10 mouse cellular contexts compared by ENCODE assay signal in genomic region chr3:27267887-27268286, GRCm38 (mm10). TPM values are rescaled to one million over a fixed set of nuclear protein-coding genes. Genes with fewer than 3 reads are reported as not detected.
"Had no signal": no experiment of that assay in that cellular context is flagged by ENCODE, and none has a peak within 500 bp of the region (broad histone marks: within the 10 kb centered on the region; RNA-seq: fewer than 3 reads in every experiment).

No protein-coding gene starts in this region.

- H3K9me3 ChIP-seq: liver, embryonic 13.5 days had no signal

- DNase-seq: layer of hippocampus, postnatal 36 days; liver, embryonic 13.5 days; midbrain, embryonic 14.5 days; thymus, adult 2 months; thymus, postnatal 14 days; thymus, postnatal 4 days had no signal

- H3K4me1 ChIP-seq: liver, embryonic 13.5 days had no signal

- H3K27me3 ChIP-seq: liver, embryonic 13.5 days had no signal

- H3K9ac ChIP-seq: liver, embryonic 13.5 days had no signal

- H3K27ac ChIP-seq: left cerebral cortex, adult 2 months; liver, embryonic 13.5 days had no signal

- H3K4me2 ChIP-seq: liver, embryonic 13.5 days; midbrain, embryonic 11.5 days had no signal

- H3K36me3 ChIP-seq: liver, embryonic 13.5 days had no signal

- ATAC-seq: intestine, postnatal 0 days had no signal

- H3K4me3 ChIP-seq: left cerebral cortex, adult 2 months; liver, embryonic 13.5 days had no signal

RNA-seq across cellular contexts. Expression of gene Tnfsf10, which starts 48.9 kb away (rescaled TPM):
- polyA plus RNA-seq: midbrain, embryonic 11.5 days; neural tube, embryonic 11.5 days had no signal
